Mouse (Mus musculus): ENCODE measurements around the gene Itga1. TPM values are rescaled to one million over a fixed set of nuclear protein-coding genes. Genes with fewer than 3 reads are reported as not detected.

Gene Itga1
- polyA plus RNA-seq, 1 experiment = 3.3 TPM

DNA sequence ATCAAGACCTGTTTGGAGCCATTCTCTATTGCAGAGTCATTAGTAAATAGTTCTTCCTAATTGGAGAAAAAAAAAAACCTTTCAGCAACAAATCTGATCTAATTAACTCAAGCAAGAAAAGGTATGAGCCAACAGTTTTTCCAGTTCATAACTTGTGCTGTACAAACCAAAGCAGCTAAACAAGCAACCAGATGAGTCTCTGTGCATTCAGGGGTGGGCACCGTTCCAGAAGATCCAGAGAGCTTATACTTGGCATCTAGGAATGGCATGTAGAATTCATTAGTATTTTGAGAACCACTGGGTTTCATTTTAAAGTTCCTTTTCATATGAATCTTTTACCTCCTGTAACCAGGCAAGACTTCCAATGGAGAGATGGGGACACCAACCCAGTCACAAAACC, 26.1 kb upstream of the Itga1 start:
- H3K27ac ChIP-seq (ENCODE audit: insufficient read depth, low read length) = no peak overlapping the region
- TF ChIP-seq CTCF (IDR thresholded peaks at IDR 0.05; ENCODE audit: extremely low read depth, insufficient read depth, low read length) (no peak), POLR2A (IDR thresholded peaks at IDR 0.05; ENCODE audit: extremely low read depth, insufficient read depth, low read length) (no peak)
- H3K4me1 ChIP-seq (ENCODE audit: control insufficient read depth, insufficient read depth, low read length) = no peaks in the 10 kb centered on the region
- no peak overlapping the region for H3K4me3 ChIP-seq (ENCODE audit: insufficient read depth, low read length)

DNA sequence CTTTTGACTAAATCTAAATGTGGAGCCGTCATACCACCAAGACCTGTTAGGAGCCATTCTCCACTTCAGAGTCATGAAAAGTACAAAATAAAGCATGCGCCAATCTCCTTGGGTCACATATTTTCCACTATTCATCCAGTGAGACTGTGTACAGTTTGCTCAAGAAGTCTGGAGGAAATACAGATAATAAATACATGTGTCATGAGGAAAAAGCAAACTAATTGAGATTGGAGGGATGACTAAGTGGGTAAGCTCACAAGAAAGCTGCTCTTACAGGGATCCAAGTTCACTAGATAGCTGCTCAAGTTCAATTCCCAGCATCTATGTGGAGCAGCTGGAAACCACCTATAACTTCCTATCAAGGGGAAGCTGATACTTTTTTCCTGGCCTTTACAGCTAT, 24.8 kb upstream of the Itga1 start:
- H3K4me1 ChIP-seq (ENCODE audit: control insufficient read depth, insufficient read depth, low read length) = no peaks in the 10 kb centered on the region
- no peak overlapping the region for H3K4me3 ChIP-seq (ENCODE audit: insufficient read depth, low read length)
- no peak overlapping the region for H3K27ac ChIP-seq (ENCODE audit: insufficient read depth, low read length)
- no peak for TF ChIP-seq CTCF (IDR thresholded peaks at IDR 0.05; ENCODE audit: extremely low read depth, insufficient read depth, low read length)
- TF ChIP-seq POLR2A (IDR thresholded peaks at IDR 0.05; ENCODE audit: extremely low read depth, insufficient read depth, low read length) = no peak

DNA sequence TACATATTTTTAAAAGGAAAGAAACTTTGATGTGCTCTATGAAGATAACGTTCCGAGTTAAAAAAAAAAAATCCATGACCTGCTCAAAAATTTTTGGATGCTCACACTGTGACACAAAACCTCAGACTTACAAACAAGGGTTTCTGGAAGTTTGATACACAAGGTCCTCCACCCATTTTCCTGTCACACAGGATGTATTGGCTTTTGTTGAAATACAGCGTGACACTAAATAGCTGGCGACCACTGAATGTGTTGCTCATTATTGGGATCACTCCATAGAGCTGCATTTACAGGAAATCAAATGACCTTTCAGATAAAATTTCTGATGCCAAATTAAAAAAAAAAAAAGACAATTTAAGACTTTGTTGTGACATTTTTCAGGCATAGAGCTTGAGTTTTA, 23.4 kb upstream of the Itga1 start:
- TF ChIP-seq CTCF (IDR thresholded peaks at IDR 0.05; ENCODE audit: extremely low read depth, insufficient read depth, low read length) = no peak
- TF ChIP-seq POLR2A (IDR thresholded peaks at IDR 0.05; ENCODE audit: extremely low read depth, insufficient read depth, low read length) = no peak

DNA sequence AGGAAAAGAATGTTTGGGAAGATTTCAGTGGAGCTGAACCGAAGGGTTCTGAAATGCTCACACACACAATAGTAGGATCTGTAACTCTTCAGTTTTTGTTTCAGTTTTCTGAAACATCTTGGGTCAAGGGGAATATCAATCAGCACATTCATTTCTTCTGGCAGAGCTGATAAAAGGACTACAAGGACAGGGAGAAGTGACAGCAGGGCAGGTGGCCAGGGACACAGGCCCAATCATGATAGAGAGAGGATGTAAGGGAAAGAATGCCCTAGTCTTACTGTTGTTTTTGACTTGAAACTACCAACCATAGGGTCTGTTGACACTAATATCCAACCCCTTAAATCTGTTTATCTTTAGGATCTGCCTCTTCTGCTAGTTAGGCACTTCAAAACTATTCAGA, 22.8 kb upstream of the Itga1 start:
- H3K4me3 ChIP-seq (ENCODE audit: insufficient read depth, low read length) = no peak overlapping the region
- no peak for TF ChIP-seq CTCF (IDR thresholded peaks at IDR 0.05; ENCODE audit: extremely low read depth, insufficient read depth, low read length)
- TF ChIP-seq POLR2A (IDR thresholded peaks at IDR 0.05; ENCODE audit: extremely low read depth, insufficient read depth, low read length) = no peak
- no peak overlapping the region for H3K27ac ChIP-seq (ENCODE audit: insufficient read depth, low read length)
- no peaks in the 10 kb centered on the region for H3K4me1 ChIP-seq (ENCODE audit: control insufficient read depth, insufficient read depth, low read length)

More for the DNA sequence above, 23.4 kb upstream of the Itga1 start:
- no peak overlapping the region for H3K4me3 ChIP-seq (ENCODE audit: insufficient read depth, low read length)
- no peak overlapping the region for H3K27ac ChIP-seq (ENCODE audit: insufficient read depth, low read length)
- H3K4me1 ChIP-seq (ENCODE audit: control insufficient read depth, insufficient read depth, low read length) = no peaks in the 10 kb centered on the region

DNA sequence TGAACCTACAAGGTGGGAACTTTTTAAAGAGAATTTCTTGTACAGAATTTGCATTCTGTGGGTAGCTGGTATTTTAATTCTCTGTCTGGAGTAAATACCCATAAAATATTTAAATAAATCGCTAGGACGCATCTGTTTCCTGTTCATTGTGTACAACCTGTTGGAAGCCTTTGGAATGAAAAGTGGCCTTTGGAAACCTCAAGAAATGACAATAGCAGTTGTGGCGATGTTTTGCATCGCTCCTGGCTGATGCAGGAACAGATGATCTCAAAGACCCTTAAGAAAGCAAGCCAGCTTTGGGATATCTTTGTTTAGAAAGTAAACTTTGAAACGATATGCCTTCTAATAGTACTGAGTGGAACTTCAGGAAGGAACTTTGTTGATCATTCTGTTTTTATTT, 17.0 kb upstream of the Itga1 start:
- TF ChIP-seq POLR2A (IDR thresholded peaks at IDR 0.05; ENCODE audit: extremely low read depth, insufficient read depth, low read length) (no peak), CTCF (IDR thresholded peaks at IDR 0.05; ENCODE audit: extremely low read depth, insufficient read depth, low read length) (no peak)
- Histone ChIP-seq H3K4me3 (ENCODE audit: insufficient read depth, low read length) (no peak overlapping the region), H3K27ac (ENCODE audit: insufficient read depth, low read length) (no peak overlapping the region), H3K4me1 (ENCODE audit: control insufficient read depth, insufficient read depth, low read length) (no peaks in the 10 kb centered on the region)

DNA sequence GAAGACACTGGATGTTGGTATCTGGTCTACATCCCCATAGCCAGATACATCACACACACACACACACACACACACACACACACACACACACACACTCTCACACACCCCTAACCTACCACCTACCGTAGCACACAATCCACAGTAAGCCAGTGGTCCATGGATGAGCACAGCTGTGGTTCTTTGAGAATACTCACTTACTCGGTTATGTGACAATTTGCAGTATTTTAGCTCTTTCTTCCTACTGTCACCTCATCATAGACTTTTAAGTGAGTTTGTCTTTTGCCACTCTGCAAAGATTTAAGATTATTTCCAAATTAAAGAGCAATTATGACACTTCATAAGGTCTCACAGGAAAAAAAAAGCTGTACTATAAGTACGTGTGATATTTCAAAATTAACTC, 16.4 kb upstream of the Itga1 start:
- TF ChIP-seq CTCF (IDR thresholded peaks at IDR 0.05; ENCODE audit: extremely low read depth, insufficient read depth, low read length) = no peak
- no peak for TF ChIP-seq POLR2A (IDR thresholded peaks at IDR 0.05; ENCODE audit: extremely low read depth, insufficient read depth, low read length)
- H3K27ac ChIP-seq (ENCODE audit: insufficient read depth, low read length) = no peak overlapping the region
- H3K4me3 ChIP-seq (ENCODE audit: insufficient read depth, low read length) = no peak overlapping the region
- no peaks in the 10 kb centered on the region for H3K4me1 ChIP-seq (ENCODE audit: control insufficient read depth, insufficient read depth, low read length)

DNA sequence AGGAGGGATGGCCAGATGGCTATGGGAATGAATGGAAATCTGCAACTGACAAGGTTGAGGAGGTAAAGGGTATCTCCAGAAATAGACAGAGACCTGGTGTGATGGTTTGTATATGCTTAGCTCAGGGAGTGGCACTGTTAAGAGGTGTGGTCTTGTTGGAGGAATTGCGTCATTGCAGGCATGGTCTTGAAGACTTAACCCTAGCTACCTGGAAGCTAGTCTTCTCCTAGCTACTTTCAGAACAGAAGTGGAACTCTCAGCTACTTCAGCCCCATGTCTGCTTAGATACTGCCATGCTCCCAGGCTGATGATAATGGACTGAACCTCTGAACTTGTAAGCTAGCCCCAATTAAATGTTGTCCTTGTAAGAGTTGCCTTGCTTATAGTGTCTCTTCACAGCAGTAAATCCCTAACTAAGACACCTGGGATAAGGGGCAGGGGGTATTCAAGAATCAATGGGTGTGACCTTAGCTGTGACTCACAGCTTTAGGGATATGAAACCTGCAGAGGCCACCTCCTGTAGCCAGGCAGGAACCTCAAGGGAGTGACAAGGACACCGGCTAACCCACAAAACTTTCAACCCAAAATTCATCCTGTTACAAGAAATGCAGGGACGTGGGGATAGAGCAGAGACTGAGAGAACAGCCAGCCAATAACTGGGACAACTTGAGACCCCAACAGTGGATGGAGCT, 15.3 kb upstream of the Itga1 start:
- no peaks in the 10 kb centered on the region for H3K4me1 ChIP-seq (ENCODE audit: control insufficient read depth, insufficient read depth, low read length)
- H3K4me3 ChIP-seq (ENCODE audit: insufficient read depth, low read length) = no peak overlapping the region
- H3K27ac ChIP-seq (ENCODE audit: insufficient read depth, low read length) = no peak overlapping the region
- no peak for TF ChIP-seq CTCF (IDR thresholded peaks at IDR 0.05; ENCODE audit: extremely low read depth, insufficient read depth, low read length)
- no peak for TF ChIP-seq POLR2A (IDR thresholded peaks at IDR 0.05; ENCODE audit: extremely low read depth, insufficient read depth, low read length)

DNA sequence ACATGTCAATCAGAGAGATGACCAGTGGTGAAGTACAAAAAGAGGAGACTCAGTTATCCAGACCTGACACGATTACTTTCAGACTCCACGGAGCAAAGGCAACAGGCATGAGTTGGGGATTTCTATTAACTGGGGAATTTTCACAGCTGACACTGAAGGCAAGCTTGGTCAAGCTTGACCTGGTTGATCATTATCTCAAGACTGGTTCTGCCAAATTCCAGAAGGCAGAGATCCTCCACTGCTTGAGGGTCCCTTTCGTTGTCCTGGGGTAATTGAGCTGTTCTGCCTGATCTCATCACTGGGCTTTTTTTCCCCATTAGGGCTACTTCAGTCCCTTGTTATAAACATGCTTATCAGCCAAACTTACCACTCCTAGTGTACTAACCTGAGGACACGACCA, 7.9 kb upstream of the Itga1 start:
- H3K27ac ChIP-seq (ENCODE audit: insufficient read depth, low read length) = no peak overlapping the region
- H3K4me1 ChIP-seq (ENCODE audit: control insufficient read depth, insufficient read depth, low read length) = no peaks in the 10 kb centered on the region
- TF ChIP-seq POLR2A (IDR thresholded peaks at IDR 0.05; ENCODE audit: extremely low read depth, insufficient read depth, low read length) = no peak
- no peak for TF ChIP-seq CTCF (IDR thresholded peaks at IDR 0.05; ENCODE audit: extremely low read depth, insufficient read depth, low read length)
- H3K4me3 ChIP-seq (ENCODE audit: insufficient read depth, low read length) = no peak overlapping the region

DNA sequence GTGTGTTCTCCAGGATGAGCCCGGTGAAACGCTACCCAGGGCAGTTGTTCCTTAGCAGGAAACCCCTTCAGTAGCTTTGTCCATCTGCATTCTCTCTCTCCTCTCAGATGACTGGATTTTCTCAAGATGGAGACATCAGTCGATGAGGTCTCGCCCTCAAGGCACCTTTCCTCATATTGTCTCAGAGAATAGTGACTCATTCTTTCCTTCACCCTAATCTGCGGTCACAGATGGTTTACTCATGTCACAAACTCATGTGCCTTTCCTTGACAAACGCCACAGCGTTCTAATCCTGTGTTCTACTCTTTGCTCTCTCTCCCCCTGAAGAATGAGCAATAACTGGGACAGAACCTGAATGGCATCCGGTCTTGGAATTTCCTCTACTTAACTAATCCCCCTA, 5.7 kb upstream of the Itga1 start:
- no peaks in the 10 kb centered on the region for H3K4me1 ChIP-seq (ENCODE audit: control insufficient read depth, insufficient read depth, low read length)
- H3K4me3 ChIP-seq (ENCODE audit: insufficient read depth, low read length) = no peak overlapping the region
- TF ChIP-seq POLR2A (IDR thresholded peaks at IDR 0.05; ENCODE audit: extremely low read depth, insufficient read depth, low read length) (no peak), CTCF (IDR thresholded peaks at IDR 0.05; ENCODE audit: extremely low read depth, insufficient read depth, low read length) (no peak)
- H3K27ac ChIP-seq (ENCODE audit: insufficient read depth, low read length) = no peak overlapping the region

DNA sequence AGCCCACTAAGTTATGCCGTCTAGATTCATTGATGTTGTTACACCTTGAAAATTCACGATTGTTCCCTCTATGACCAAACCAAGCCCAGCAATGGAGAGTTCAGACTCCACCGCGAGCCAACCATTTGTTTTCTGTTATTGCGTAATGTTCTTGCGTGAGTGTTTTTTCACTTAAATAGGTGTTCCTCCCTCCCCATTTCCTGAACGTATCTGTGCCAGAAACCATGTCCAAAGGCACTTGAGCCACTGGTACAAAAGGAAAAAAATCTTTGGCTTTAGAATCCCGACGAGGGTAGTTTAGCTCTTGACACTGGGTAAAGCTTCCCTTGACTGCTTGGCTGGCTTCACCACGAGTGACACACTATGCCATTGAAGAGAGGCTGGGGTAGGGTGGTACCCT, 4.4 kb upstream of the Itga1 start:
- Histone ChIP-seq H3K4me3 (ENCODE audit: insufficient read depth, low read length) (no peak overlapping the region), H3K4me1 (ENCODE audit: control insufficient read depth, insufficient read depth, low read length) (no peaks in the 10 kb centered on the region), H3K27ac (ENCODE audit: insufficient read depth, low read length) (no peak overlapping the region)
- TF ChIP-seq POLR2A (IDR thresholded peaks at IDR 0.05; ENCODE audit: extremely low read depth, insufficient read depth, low read length) = no peak
- TF ChIP-seq CTCF (IDR thresholded peaks at IDR 0.05; ENCODE audit: extremely low read depth, insufficient read depth, low read length) = no peak

All from cortical plate, adult 2 months (tissue).